Mouse (Mus musculus) spleen, adult 2 months (tissue): ENCODE measurements at regions not wholly inside any gene's neighbourhood (a gene's known extent, or its start where the extent isn't known, plus 50 kb on each side); places are given as distances from the start of the nearest gene placed in this dataset.

ENCODE experiments used
- DNase-seq, 2 experiments: peaks; one replicate each; pipeline versions ENCODE4 v3.0.0 to v3.0.0-alpha.2; 2012 to 2021; ENCODE audit warnings: low spot score in 2 of 2, low read depth in 1 of 2
- H3K27ac ChIP-seq: fragments of 200-500 bp; 2 replicates; pipeline ENCODE4 v1.5.1; 2012; ENCODE audit warnings: low read length, inconsistent platforms; ENCODE audit not compliant: insufficient read depth
- H3K27me3 ChIP-seq: fragments of 200-500 bp; 2 replicates; pipeline ENCODE4 v1.6.1; 2012; ENCODE audit warnings: mild to moderate bottlenecking, moderate library complexity, low read length, inconsistent platforms; ENCODE audit not compliant: control insufficient read depth, insufficient read depth
- H3K36me3 ChIP-seq: fragments of 200-500 bp; 2 replicates; pipeline ENCODE4 v1.6.1; 2012; ENCODE audit warnings: mild to moderate bottlenecking, low read length, inconsistent platforms; ENCODE audit not compliant: control insufficient read depth, insufficient read depth
- H3K4me1 ChIP-seq: fragments of 200-500 bp; 2 replicates; pipeline ENCODE4 v1.6.1; 2011; ENCODE audit warnings: inconsistent platforms; ENCODE audit not compliant: control insufficient read depth, insufficient read depth, insufficient read length
- H3K4me3 ChIP-seq: fragments of 200-500 bp; 2 replicates; pipeline ENCODE4 v1.5.1; 2011; ENCODE audit warnings: mild to moderate bottlenecking, inconsistent platforms; ENCODE audit not compliant: insufficient read depth, insufficient read length; ENCODE audit errors: extremely low read depth
- CTCF ChIP-seq: fragments of 200-500 bp; IDR thresholded peaks from 2 replicates; pipeline ENCODE4 v1.5.1; 2011; ENCODE audit warnings: mild to moderate bottlenecking, inconsistent platforms; ENCODE audit not compliant: insufficient read depth, insufficient read length, insufficient replicate concordance; ENCODE audit errors: extremely low read depth
- POLR2A ChIP-seq: fragments of 200-500 bp; IDR thresholded peaks from 2 replicates; pipeline ENCODE4 v1.6.1; 2011; ENCODE audit warnings: low read depth, low read length, inconsistent platforms
- WGBS: fragments of 180-500 bp; shearing (Covaris S2); methylation state at CpG from one replicate; pipeline ENCODE4 v1.1.7; 2018; 5-methylcytosine and 5-hydroxymethylcytosine counted together

DNA sequence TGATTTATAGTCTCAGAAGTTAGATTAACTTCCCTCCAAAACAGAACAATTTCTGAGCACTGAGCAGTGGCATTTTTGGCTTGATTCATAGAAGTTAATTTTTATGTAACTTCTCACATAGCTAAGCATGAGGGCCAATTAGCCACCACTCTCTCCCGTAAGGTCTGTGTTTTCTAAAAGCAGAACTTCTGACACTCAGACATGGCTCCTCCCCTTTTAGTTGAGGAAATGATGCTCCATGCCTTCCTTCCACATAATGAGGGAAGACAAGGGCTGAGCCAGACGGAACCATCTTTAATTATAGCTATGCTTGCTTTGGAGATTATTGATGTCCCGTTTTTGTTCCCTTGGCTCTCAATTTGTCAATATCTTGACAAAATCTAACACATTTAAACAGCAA lies 429.3 kb downstream of the Psat1 start:
- no peak for DNase-seq
- H3K4me1 ChIP-seq: no peaks in the 10 kb centered on the region
- H3K36me3 ChIP-seq: no peaks in the 10 kb centered on the region
- WGBS: 38% methylated on average over 3 of the region's 3 CpGs
- H3K27ac ChIP-seq: no peak overlapping the region
- no peak overlapping the region for H3K4me3 ChIP-seq
- no peaks in the 10 kb centered on the region for H3K27me3 ChIP-seq
- TF ChIP-seq CTCF (no peak), POLR2A (no peak)

DNA sequence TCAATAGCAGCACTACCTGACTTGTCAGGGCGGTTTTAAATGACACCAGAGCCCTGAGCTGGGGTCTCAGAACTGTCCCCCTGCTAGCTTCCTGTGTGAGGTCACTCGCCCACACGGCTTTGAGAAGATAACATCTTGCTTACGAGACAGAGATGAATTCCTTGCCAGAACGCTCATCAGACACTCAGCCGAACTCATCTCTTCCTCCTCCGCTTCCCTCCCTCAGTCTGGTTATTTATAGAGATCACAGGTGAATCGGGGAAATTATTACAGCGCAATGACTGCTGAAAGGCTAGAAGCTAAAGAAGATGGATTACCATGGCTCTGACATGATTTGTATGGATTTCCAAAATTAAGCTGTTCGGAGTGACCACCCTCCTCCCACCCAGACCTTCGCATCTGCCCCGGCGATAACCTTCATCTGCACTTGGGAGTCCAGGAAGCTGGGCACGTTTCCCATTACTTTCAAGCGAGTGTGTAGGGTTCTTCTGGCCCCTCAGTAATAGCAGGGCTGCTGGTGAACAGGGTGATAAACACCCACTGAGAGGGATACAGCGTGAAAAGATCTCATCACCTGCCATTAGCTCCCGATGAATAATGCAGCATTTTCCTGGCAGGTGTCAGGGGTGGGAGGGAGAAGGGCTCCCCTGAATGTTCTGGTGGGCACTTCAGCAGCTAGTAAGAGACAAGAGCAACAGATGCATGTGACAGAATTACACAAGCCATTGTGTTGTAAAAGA lies 430.4 kb downstream of the Psat1 start:
- H3K4me3 ChIP-seq: no peak overlapping the region
- H3K27me3 ChIP-seq: no peaks in the 10 kb centered on the region
- no peaks in the 10 kb centered on the region for H3K36me3 ChIP-seq
- TF ChIP-seq CTCF: no peak
- no peak for TF ChIP-seq POLR2A
- H3K27ac ChIP-seq: no peak overlapping the region
- 54% methylated on average over 17 of the region's 17 CpGs for WGBS
- DNase-seq: no peak
- no peaks in the 10 kb centered on the region for H3K4me1 ChIP-seq

DNA sequence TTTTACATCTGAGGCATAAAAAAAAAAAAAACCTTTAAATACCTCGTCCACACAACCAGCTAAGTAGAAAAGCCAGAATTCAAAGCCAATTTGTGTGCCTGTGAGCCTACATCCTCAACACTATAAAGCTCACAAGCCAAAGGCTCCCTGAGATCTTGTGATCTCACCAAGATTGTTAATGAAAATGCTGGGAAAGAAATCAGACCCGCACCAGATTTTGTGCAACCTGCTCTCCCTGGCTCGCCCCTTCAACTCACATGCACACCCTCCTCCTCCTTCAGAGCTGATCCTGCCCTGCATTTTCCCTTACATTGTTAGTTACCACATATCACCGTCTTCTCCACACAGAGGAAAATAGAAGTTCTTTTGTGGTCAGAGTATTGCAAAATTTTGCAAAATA lies 433.9 kb downstream of the Psat1 start:
- 70% methylated on average over 4 of the region's 4 CpGs for WGBS
- TF ChIP-seq CTCF: no peak
- Histone ChIP-seq H3K27me3 (no peaks in the 10 kb centered on the region), H3K36me3 (no peaks in the 10 kb centered on the region), H3K4me3 (no peak overlapping the region), H3K27ac (no peak overlapping the region), H3K4me1 (no peaks in the 10 kb centered on the region)
- DNase-seq: no peak

DNA sequence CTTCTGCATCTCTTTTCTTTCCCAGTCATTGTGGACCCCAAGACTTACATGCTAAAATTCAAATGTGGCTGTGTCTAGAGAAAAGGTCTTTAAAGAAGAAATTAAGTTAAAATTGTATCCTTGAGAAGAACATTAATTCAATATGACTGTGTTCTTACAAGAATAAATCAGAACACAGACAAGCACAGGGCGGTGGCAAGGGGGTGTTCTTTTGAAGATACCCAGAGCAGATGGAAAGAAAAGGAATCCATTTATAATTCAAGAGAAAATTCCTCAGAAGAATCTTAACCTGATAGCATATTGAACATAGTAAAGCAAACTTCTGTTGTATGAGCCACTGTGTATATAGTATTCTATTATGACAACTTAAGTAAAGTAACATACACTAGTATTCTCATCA lies 436.7 kb downstream of the Psat1 start:
- H3K4me1 ChIP-seq: no peaks in the 10 kb centered on the region
- no peak overlapping the region for H3K27ac ChIP-seq
- no peak overlapping the region for H3K4me3 ChIP-seq
- TF ChIP-seq CTCF: no peak
- TF ChIP-seq POLR2A: no peak
- 81% methylated on average over 1 of the region's 1 CpGs for WGBS
- DNase-seq: no peak
- no peaks in the 10 kb centered on the region for H3K27me3 ChIP-seq
- no peaks in the 10 kb centered on the region for H3K36me3 ChIP-seq

DNA sequence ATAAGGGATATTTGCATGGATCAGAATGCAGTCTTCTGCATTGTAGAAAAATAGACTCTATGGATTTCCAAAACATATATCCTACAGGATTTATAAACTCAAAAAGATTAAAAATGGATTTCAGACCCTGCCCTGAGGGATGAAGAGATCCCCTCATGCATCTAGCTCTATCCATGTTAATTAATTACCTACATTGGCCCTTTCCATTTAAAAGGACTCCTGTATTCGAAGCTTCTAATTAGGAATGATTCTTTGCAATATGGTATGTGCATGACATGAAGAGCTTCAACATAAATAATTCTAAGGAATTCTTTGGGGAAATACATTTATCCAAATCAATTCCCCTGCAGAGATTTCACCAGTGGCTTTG lies 444.2 kb downstream of the Psat1 start:
- Histone ChIP-seq H3K4me1 (no peaks in the 10 kb centered on the region), H3K27ac (no peak overlapping the region), H3K27me3 (no peaks in the 10 kb centered on the region), H3K4me3 (no peak overlapping the region), H3K36me3 (no peaks in the 10 kb centered on the region)
- DNase-seq: no peak
- no peak for TF ChIP-seq POLR2A
- TF ChIP-seq CTCF: no peak
- WGBS: 97% methylated on average over 1 of the region's 1 CpGs

DNA sequence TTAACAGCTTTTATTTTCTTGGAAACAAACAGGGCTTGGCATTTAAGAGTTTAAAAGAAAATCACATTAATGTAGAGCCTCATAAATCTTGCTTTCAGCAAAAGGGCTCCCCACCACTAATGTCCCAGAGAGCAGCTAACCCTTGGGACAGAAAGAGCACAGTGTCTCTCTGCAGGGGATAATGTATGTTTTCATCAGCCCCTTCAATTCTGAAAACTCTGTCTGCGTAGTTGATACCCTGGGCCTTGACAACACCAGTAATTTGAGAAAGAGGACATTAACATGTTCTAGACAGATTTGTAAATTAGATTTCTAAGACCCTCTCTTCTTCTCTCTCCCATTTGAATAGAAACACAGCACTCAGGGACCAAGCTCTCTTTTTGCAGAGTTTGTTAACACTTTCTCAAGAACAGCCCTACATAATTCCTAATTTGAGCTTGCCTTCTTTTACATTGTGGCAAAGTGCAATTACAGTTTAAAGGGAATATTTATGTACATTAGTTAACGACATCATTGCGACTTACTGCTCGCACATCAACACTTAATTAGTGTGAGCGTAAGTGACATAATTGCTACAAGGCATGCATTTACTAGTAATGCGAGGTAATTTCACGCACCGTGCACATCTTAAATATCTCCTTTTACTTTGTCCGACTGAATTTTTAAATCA lies 444.7 kb downstream of the Psat1 start:
- 93% methylated on average over 9 of the region's 9 CpGs for WGBS
- no peaks in the 10 kb centered on the region for H3K36me3 ChIP-seq
- no peak for TF ChIP-seq CTCF
- no peak for TF ChIP-seq POLR2A

DNA sequence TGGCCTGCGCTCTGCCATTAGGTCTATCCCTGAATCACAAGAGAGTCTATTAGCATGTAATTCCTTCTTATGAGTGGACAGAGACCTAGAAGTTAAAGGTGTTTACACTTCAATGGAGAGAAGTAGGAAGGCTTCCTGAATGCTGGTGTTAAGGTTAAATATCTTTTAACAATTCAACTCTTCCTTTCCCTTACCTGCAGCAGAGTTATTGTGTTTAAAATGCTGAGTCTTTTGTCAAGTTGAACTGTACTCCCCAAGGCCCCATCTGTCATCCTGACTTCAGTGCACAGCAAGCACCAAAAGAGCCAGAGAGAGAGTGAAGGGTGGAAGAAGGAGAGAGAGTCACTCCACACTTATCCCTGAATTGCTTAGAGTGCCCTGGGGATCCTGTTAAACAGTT lies 451.6 kb downstream of the Psat1 start:
- no peaks in the 10 kb centered on the region for H3K4me1 ChIP-seq
- no peak overlapping the region for H3K4me3 ChIP-seq
- no peaks in the 10 kb centered on the region for H3K36me3 ChIP-seq
- DNase-seq: no peak
- H3K27ac ChIP-seq: no peak overlapping the region
- H3K27me3 ChIP-seq: no peaks in the 10 kb centered on the region
- WGBS: 83% methylated on average over 1 of the region's 1 CpGs
- TF ChIP-seq CTCF (no peak), POLR2A (no peak)

More for the DNA sequence above, 444.7 kb downstream of the Psat1 start:
- Histone ChIP-seq H3K4me3 (no peak overlapping the region), H3K4me1 (no peaks in the 10 kb centered on the region), H3K27me3 (no peaks in the 10 kb centered on the region), H3K27ac (no peak overlapping the region)
- no peak for DNase-seq
